Mouse (Mus musculus): Measurements from ENCODE around the gene Cyp2d11. TPM values are rescaled to one million over a fixed set of nuclear protein-coding genes. Genes with fewer than 3 reads are reported as not detected.
A peak's percentile ranks its signal among the peaks of the same experiment; 100 is the strongest.

The Cyp2d11 gene
- polyA plus RNA-seq, 1 experiment, result not detected

DNA sequence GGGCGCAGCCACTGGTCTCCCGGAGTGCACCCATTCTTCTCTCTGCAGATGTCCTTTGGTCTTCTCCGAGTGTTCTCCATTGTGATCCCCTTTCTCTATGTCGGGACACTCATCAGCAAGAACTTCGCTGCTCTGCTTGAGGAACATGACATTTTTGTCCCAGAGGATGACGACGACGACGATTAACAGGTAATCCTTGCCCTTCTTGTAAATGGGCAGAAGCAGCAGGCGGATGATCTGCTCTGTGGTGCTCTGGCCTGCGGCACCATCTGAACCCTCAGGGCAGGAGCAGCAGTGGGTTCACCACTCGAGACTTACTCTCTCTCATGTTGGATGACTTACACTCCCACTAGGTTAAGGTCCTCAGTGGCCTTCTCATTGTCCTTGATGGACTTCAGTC lies 46.0 kb downstream of the Cyp2d11 start:
- no peak overlapping the region for H3K27ac ChIP-seq (ENCODE audit: insufficient read depth, low read depth, low read length)
- no peak overlapping the region for H3K4me3 ChIP-seq (ENCODE audit: insufficient read depth, low read depth, low read length)
- H3K4me1 ChIP-seq (ENCODE audit: control insufficient read depth, insufficient read depth, low read length), result peaks cover 21% of the 10 kb centered on the region
- TF ChIP-seq POLR2A (IDR thresholded peaks at IDR 0.05; ENCODE audit: insufficient read depth, low read depth, low read length) (no peak), CTCF (IDR thresholded peaks at IDR 0.05; ENCODE audit: insufficient read depth, low read depth, low read length) (no peak)
- WGBS, result 91% methylated on average over 12 of the region's 12 CpGs

DNA sequence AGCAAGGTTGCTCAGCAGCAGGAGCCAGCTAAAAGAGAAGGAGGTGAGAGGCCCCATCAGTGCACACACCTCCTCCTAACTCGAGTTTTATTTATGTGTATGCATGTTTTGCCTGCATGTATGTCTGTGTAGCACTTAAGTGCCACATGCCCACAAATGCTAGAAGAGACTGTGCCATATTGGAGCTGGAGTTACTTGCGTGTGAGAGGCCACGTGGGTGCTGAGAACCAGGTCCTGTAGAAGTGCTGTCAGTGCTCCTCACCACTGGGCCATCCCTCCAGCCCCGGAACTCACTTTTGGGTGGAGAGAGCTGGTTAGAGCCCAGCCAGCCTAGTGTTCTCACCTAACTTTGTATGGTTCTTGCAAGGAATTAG lies 46.5 kb downstream of the Cyp2d11 start:
- Histone ChIP-seq H3K4me1 (ENCODE audit: control insufficient read depth, insufficient read depth, low read length) (peaks cover 18% of the 10 kb centered on the region), H3K27ac (ENCODE audit: insufficient read depth, low read depth, low read length) (peak overlapping the region; percentile 7; the same call in 1 of the 2 replicates), H3K4me3 (ENCODE audit: insufficient read depth, low read depth, low read length) (peak overlapping the region; percentile 33)
- 68% methylated on average over 4 of the region's 4 CpGs for WGBS
- no peak for TF ChIP-seq CTCF (IDR thresholded peaks at IDR 0.05; ENCODE audit: insufficient read depth, low read depth, low read length)
- TF ChIP-seq POLR2A (IDR thresholded peaks at IDR 0.05; ENCODE audit: insufficient read depth, low read depth, low read length), result no peak

DNA sequence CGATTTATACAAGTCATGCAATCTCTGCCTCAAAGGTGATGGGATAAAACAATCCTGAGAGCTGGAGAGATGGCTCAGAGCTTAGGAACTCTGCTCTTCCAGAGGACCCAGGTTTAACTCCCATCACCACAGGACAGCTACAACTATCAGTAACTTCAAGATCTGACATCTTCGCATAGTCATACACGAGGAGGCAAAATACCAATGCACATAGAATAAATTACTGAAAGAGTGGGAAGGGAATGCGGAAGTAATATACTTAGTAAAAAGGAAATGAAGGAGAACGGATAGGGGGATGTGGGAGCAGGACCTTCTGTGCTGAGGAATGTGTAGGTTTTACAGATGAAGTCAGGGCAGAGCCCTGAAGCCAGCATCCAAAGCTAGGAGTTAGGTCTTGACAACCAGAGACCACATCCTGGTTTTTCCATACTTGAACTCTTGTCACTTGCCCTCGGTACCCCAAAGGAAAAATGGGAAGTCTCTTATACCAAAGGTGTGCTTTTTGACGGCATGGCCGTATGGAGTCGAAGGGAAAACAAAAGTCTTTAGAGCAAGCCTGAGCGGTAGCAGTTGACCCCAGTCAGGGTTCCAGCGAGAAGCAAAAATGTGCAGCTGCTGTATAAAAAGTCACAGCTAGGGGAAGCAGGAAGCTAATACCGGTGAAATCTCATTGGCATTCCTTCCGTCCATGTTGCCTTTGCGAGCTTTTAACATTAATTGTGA lies 47.1 kb downstream of the Cyp2d11 start:
- TF ChIP-seq CTCF (IDR thresholded peaks at IDR 0.05; ENCODE audit: insufficient read depth, low read depth, low read length) (no peak), POLR2A (IDR thresholded peaks at IDR 0.05; ENCODE audit: insufficient read depth, low read depth, low read length) (no peak)
- H3K4me1 ChIP-seq (ENCODE audit: control insufficient read depth, insufficient read depth, low read length), result peaks cover 17% of the 10 kb centered on the region
- peak overlapping the region; percentile 53 for H3K27ac ChIP-seq (ENCODE audit: insufficient read depth, low read depth, low read length)
- peak overlapping the region; percentile 72 for H3K4me3 ChIP-seq (ENCODE audit: insufficient read depth, low read depth, low read length)
- 19% methylated on average over 14 of the region's 14 CpGs for whole genome bisulfite sequencing

DNA sequence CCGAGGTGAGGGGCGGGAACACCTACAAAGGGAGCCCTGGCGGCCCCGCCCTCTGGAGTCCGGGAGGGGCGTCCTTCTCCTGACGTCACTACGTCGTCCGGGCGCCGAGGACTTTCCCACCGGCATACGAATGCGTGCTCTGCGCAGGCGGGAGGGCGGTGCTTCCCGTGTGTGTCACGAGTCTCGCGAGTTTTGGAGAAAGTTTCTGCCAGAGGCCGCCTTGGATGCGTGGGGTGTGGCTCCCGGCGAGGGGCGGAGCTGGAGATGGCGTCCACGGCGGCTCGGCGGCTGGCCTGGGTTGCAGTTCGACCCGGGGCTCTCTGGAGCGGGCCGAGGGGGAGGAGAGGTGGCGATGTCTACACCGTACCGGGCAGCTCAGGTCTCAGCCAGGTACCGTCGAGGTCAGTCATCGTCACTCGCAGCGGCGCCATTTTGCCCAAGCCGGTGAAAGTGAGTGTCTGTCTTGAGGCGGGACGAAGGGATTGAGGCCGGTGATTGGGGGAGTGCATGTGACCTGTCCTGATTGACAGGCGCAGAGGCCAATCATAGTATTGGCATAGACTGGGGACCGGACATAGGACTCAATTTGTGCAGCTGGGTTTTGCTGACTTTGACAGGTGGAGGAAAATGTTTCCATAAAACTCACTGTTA lies 47.9 kb downstream of the Cyp2d11 start:
- H3K4me3 ChIP-seq (ENCODE audit: insufficient read depth, low read depth, low read length), result peak overlapping the region; percentile 72
- peaks cover 17% of the 10 kb centered on the region for H3K4me1 ChIP-seq (ENCODE audit: control insufficient read depth, insufficient read depth, low read length)
- WGBS, result under 1% methylated on average over 51 of the region's 51 CpGs
- TF ChIP-seq POLR2A (IDR thresholded peaks at IDR 0.05; ENCODE audit: insufficient read depth, low read depth, low read length) (peak; percentile 79), CTCF (IDR thresholded peaks at IDR 0.05; ENCODE audit: insufficient read depth, low read depth, low read length) (no peak)
- H3K27ac ChIP-seq (ENCODE audit: insufficient read depth, low read depth, low read length), result peak overlapping the region; percentile 91

DNA sequence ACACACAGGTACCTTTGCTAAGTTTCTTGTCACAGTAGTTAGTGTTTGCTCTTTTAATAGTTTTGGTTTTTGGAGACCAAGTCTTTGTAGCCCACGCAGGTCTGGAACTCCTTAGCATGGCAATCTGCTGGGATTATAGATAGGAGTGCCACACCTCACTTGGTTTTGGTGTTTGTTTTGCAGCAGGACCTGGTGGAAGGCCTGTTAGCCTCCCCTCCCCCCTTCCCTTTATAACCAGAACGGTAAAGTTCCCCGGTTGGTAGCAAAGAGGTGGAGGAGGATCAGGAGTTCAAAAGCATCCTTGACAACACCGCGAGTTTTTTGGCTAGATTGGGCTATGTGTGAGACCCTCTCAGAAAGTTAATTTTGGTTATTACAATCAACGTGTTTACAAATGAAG lies 48.9 kb downstream of the Cyp2d11 start:
- WGBS, result 85% methylated on average over 6 of the region's 6 CpGs
- Histone ChIP-seq H3K4me1 (ENCODE audit: control insufficient read depth, insufficient read depth, low read length) (peaks cover 21% of the 10 kb centered on the region), H3K27ac (ENCODE audit: insufficient read depth, low read depth, low read length) (no peak overlapping the region), H3K4me3 (ENCODE audit: insufficient read depth, low read depth, low read length) (no peak overlapping the region)
- TF ChIP-seq POLR2A (IDR thresholded peaks at IDR 0.05; ENCODE audit: insufficient read depth, low read depth, low read length) (no peak), CTCF (IDR thresholded peaks at IDR 0.05; ENCODE audit: insufficient read depth, low read depth, low read length) (no peak)

DNA sequence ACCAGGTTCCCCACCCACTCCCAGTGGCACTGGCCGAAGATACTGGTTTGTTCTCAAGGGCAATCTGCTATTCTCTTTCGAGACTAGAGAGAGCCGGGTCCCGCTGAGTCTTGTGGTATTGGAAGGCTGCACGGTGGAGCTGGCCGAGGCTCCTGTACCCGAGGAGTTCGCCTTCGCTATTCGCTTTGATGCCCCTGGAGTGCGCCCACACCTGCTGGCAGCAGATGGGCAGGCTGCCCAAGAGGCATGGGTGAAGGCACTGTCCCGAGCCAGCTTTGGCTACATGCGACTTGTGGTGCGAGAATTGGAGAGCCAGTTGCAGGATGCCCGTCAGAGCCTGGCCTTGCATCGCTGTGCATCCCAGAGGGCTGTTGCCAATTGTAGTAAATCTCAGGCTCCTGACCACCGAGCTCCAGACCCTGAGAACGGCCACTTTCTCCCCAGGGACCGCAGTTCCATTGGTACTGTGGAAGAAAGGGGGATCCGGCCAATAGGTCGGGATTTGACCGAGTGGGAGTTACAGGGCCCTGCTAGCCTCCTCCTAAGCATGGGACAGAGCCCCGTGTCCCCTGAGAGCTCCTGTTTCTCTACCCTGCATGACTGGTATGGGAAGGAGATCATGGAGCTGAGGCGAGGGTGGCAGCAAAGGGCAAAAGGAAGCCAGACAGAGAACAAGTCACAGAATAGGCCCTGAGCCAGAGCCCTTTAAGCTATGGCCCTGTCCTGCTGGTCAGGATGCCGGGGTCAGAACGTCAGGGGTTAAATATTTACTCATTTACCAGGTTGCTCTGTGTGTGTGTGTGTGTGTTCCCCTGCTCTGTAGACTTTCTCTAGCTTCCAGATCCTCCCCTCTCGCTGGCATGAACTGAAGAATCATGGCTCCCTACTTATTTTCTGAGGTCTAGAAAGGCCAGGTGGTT lies 50.2 kb downstream of the Cyp2d11 start:
- WGBS, result 87% methylated on average over 27 of the region's 27 CpGs
- H3K4me3 ChIP-seq (ENCODE audit: insufficient read depth, low read depth, low read length), result no peak overlapping the region
- no peak for TF ChIP-seq POLR2A (IDR thresholded peaks at IDR 0.05; ENCODE audit: insufficient read depth, low read depth, low read length)
- no peak for TF ChIP-seq CTCF (IDR thresholded peaks at IDR 0.05; ENCODE audit: insufficient read depth, low read depth, low read length)
- H3K4me1 ChIP-seq (ENCODE audit: control insufficient read depth, insufficient read depth, low read length), result peaks cover 23% of the 10 kb centered on the region
- no peak overlapping the region for H3K27ac ChIP-seq (ENCODE audit: insufficient read depth, low read depth, low read length)

DNA sequence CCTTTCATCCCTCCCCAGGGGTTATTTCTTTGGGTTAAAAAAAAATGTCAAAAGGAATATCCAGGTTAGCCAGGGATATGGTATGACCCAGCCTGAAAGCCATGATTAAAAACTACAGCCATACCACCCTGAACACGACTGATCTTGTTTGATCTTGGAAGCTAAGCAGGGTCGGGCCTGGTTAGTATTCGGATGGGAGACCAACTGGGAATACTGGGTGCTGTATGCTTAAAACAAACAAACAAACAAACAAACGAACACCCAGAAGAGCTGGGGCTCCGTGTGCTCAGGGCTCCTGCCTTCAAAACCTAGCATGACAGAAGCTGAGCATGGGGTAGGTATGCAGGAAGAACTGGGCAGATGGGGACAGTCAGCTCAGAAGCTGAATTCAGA lies 51.3 kb downstream of the Cyp2d11 start:
- Histone ChIP-seq H3K27ac (ENCODE audit: insufficient read depth, low read depth, low read length) (no peak overlapping the region), H3K4me3 (ENCODE audit: insufficient read depth, low read depth, low read length) (no peak overlapping the region), H3K4me1 (ENCODE audit: control insufficient read depth, insufficient read depth, low read length) (peaks cover 24% of the 10 kb centered on the region)
- WGBS, result 84% methylated on average over 5 of the region's 5 CpGs
- TF ChIP-seq POLR2A (IDR thresholded peaks at IDR 0.05; ENCODE audit: insufficient read depth, low read depth, low read length) (no peak), CTCF (IDR thresholded peaks at IDR 0.05; ENCODE audit: insufficient read depth, low read depth, low read length) (no peak)

DNA sequence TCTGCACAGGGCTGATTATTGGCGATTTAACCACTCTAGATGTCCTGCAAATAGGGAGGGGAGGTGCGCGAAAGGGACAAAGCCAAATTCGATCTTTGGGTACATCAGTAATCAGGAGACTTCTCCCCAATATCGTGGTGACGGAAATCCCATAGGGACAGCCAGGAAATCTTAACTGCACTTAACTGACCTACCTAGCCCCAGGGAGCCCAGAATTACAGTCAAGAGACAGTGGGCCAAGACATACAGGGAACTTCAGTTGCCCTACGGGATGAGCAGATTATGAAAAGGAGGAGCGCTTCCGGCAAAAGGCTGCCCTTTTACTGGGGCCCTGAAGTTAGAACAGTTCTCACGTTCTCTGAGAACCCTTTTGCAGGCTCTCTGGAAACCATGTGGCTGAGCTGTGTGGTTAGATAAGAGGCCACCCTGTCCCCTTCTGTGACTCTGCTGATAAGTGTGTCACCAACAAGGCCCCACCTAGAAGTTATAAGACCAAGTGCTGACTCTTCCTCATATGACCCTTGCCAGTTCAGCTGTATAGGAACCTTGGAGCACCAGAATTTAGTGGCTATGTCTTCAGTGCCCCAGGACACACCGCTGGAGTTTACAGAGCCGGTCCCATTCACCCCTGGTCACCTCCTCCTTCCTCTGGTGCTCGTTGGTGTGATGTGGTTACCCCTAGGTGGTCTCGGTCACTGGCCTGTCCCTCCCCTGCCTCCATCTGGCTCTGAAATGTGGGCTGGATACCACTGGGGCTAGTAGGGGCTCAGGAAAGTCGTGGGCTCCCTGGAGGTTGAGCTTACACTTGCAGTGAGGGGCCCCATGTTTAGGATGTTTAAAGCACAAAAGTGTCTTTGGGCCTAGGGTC lies 51.9 kb downstream of the Cyp2d11 start:
- Histone ChIP-seq H3K4me1 (ENCODE audit: control insufficient read depth, insufficient read depth, low read length) (peaks cover 23% of the 10 kb centered on the region), H3K27ac (ENCODE audit: insufficient read depth, low read depth, low read length) (no peak overlapping the region), H3K4me3 (ENCODE audit: insufficient read depth, low read depth, low read length) (no peak overlapping the region)
- TF ChIP-seq CTCF (IDR thresholded peaks at IDR 0.05; ENCODE audit: insufficient read depth, low read depth, low read length), result no peak
- no peak for TF ChIP-seq POLR2A (IDR thresholded peaks at IDR 0.05; ENCODE audit: insufficient read depth, low read depth, low read length)
- 80% methylated on average over 15 of the region's 15 CpGs for WGBS

Measured in olfactory bulb, adult 2 months (tissue).